Mouse (Mus musculus) ES-Bruce4 (cell line): Measurements from ENCODE around the gene Rere.

ENCODE experiments used
- CTCF ChIP-seq: IDR thresholded peaks from one replicate; pipeline ENCODE4 v1.8.1; 2011; ENCODE audit warnings: low read depth, low read length
- EP300 ChIP-seq: IDR thresholded peaks from 2 replicates; pipeline ENCODE4 v1.6.1; 2011; ENCODE audit warnings: low read depth, low read length; ENCODE audit not compliant: insufficient read depth
- POLR2A ChIP-seq: IDR thresholded peaks from one replicate; pipeline ENCODE4 v1.8.1; 2011; ENCODE audit warnings: low read length; ENCODE audit not compliant: insufficient read depth

GRCm38 (mm10) chr4:150448433-150448832 lies 167.0 kb downstream of the Rere start:
- no peak for TF ChIP-seq CTCF
- TF ChIP-seq EP300 = no peak
- TF ChIP-seq POLR2A = no peak
